Mouse (Mus musculus) E14TG2a.4 (cell line): ENCODE results near the gene Nkain2.

Experiments used
- CTCF ChIP-seq: conservative IDR thresholded peaks from 2 replicates; pipeline ENCODE4 v1.5.1; 2014; ENCODE audit warnings: low read length
- NANOG ChIP-seq: IDR thresholded peaks from 2 replicates; pipeline ENCODE4 v1.6.1; 2014; ENCODE audit warnings: borderline replicate concordance, low read length, mixed read lengths
- POU5F1 ChIP-seq: IDR thresholded peaks from 2 replicates; pipeline ENCODE4 v1.6.1; 2014; ENCODE audit warnings: low read length, borderline replicate concordance

DNA sequence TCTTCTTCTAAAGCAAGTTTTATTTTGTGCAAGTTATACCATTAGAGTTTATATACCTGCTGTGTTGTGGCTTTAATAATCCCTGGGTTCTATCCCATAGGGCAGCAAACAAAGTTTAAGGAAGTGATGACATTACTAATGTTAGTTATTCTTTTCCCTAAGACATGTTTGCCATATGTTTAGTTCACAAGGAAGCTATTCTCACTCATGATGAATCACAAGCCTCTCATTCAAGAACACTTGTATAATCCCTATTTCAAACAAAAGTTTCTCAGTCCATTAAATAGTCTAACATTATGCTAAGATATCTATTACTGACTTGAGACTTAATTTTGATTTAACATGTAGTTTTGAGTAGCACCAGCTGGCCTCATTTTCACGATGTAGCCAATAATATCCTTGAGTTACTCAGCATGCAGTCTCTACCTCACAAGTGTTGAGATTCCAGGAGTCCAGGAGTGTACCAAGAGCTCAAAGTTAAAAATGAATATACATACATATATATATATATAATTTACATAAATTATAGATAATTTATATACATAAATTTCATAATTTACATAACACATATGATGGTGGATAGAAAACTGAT is 395.6 kb downstream of the Nkain2 start:
- TF ChIP-seq CTCF (no peak), POU5F1 (no peak), NANOG (no peak)
